Mouse (Mus musculus) adrenal gland, adult 18-20 months (tissue): ENCODE data around the gene Spata31d1d. TPM values are rescaled to one million over a fixed set of nuclear protein-coding genes. Genes with fewer than 3 reads are reported as not detected.

ENCODE experiments used
- DNase-seq, 2 experiments: peaks; one replicate each; pipeline ENCODE4 v3.0.0; 2021 to 2022; ENCODE audit warnings: low spot score in 2 of 2
- total RNA-seq, 2 experiments: library from RNA; stranded (reverse); gene quantifications; 1 replicate in 1 of 2; 2 replicates in 1 of 2; pipeline ENCODE4 v1.2.3; 2021

Spata31d1d gene
- total RNA-seq, 2 experiments from 2014 or later: not detected

DNA sequence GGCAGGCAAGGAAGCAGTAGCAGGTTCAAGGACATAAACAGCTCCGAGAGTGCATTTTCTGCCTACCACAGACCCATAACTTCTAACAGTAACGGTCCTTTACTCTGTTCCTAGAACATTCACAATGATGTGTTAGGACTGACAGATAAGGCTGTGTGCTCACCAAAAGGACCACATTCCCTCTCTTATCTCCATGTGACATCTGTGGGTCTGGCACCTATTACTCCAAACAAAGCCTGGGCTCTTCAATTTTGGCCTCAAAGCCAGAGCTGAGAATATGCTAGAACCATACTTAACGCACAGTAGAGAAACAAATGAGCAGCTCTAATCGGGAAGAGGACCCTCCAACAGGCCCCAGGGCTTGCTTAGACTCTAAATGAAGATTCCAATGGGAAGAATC lies 51.6 kb downstream of the Spata31d1d start:
- DNase-seq: no peak

DNA sequence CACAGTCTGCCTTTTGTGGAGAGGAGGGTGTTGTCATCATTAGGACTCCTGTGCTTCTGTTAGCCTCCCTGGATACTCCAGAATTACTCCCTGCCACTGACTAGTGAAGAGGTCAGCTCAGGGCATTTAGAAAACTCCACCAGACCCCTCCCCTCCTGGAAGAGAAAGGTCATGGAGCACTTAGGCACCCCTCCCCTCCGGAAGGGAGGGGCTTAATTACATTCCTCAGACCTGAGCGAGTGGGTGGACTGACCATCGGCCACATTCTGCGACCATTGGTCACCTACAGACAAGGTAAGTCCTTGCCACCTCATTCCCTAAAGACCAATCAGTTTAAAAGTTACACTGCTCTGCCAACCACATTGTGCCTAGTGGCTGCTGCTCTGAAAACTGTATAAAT lies 52.2 kb downstream of the Spata31d1d start:
- DNase-seq: no peak

DNA sequence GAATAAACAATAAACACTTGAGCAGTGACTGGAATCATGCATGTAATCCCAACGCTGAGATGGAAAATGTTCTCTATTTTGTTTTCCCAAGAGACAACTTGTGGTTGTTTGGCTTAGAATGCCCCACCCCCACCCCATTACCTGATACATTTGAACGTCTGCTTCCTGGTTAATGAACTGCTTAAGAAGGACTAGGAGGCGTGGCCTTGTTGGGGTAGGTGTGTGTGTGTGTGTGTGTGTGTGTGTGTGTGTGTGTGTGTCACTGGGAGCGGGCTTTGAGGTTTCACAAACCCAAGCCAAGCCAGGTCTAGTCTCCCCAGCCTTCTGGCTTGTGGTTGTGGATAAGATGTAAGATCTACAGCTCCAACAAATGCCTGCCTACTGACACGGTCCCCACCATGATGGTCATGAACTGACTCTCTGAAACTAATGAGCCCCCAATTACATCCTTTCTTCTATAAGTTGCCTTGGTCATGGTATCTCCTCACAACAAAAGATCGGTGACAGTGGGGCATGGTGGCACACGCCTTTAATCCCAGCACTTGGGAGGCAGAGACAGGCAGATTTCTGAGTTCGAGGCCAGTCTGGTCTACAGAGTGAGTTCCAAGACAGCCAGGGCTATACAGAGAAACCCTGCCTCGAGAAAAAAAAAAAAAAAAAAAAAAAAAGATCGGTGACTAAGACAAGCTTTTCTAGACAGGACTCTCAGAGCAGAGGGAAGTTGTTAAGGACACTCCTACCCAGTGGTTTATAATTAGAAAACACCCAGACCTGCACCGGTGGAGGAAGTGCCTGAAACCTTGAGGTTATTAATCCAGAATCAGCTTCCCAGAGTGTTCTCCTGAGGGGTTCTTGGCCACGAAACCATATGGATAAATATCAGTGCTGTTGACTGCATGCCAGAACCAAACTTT lies 55.0 kb downstream of the Spata31d1d start:
- no peak for DNase-seq

Other genes starting within 250 kb of the Spata31d1d start
- 10 to 100 TPM; 35.6 to 46.0 TPM for gene Agtpbp1, start 146.5 kb downstream of the Spata31d1d start, total RNA-seq
- 10 to 100 TPM; 68.8 to 70.2 TPM for gene Naa35, start 146.5 kb downstream of the Spata31d1d start, total RNA-seq
- 1 to 10 TPM; 4.9 to 8.2 TPM for gene Golm1, start 55.9 kb downstream of the Spata31d1d start, total RNA-seq
- gene 4921517D22Rik, start 37.6 kb downstream of the Spata31d1d start, total RNA-seq: not detected
- not detected for gene Spata31d1a, start 21.4 kb downstream of the Spata31d1d start, total RNA-seq
- gene Spata31d1b, start 19.5 kb downstream of the Spata31d1d start, total RNA-seq: not detected
- not detected for gene 1700014D04Rik, start 15.0 kb upstream of the Spata31d1d start, total RNA-seq
- 100 to 1,000 TPM; 105 to 135 TPM for gene Isca1, start 38.1 kb upstream of the Spata31d1d start, total RNA-seq
- not detected for gene Gm49354, start 50.5 kb upstream of the Spata31d1d start, total RNA-seq
- 10 to 100 TPM; 63.0 to 64.1 TPM for gene Tut7, start 91.4 kb upstream of the Spata31d1d start, total RNA-seq